Mouse (Mus musculus) limb, embryonic 14.5 days (tissue): ENCODE results near the gene Elavl3. TPM values are rescaled to one million over a fixed set of nuclear protein-coding genes. Genes with fewer than 3 reads are reported as not detected.

Experiments
- ATAC-seq: fragments of 200-750 bp; cut with Nextera tagmentation; 2 replicates; pipeline ENCODE4 v1.8.0; 2017; ENCODE audit warnings: low read depth, moderate number of reproducible peaks, moderate TSS enrichment; ENCODE audit not compliant: low FRiP score
- DNase-seq: peaks from one replicate; pipeline ENCODE4 v3.0.0-alpha.2; 2015; ENCODE audit warnings: low spot score
- H3K27ac ChIP-seq: fragments of 300-500 bp; sonication (generic); replicated peaks from 2 replicates; pipeline ENCODE4 v1.5.1; 2014; ENCODE audit warnings: low read depth, mild to moderate bottlenecking, low read length, moderate library complexity, mixed read lengths
- H3K27me3 ChIP-seq: fragments of 300-500 bp; sonication (generic); 2 replicates; pipeline ENCODE4 v1.6.1; 2014; ENCODE audit warnings: low read length, mixed read lengths; ENCODE audit not compliant: control insufficient read depth, insufficient read depth
- H3K36me3 ChIP-seq: fragments of 300-500 bp; sonication (generic); 2 replicates; pipeline ENCODE4 v1.6.1; 2014; ENCODE audit warnings: mild to moderate bottlenecking, low read length, moderate library complexity, mixed read lengths; ENCODE audit not compliant: control insufficient read depth, insufficient read depth
- H3K4me1 ChIP-seq: fragments of 300-500 bp; sonication (generic); 2 replicates; pipeline ENCODE4 v1.6.1; 2014; ENCODE audit warnings: antibody characterized with exemption, low read length, mixed read lengths; ENCODE audit not compliant: control insufficient read depth, insufficient read depth
- H3K4me2 ChIP-seq: fragments of 300-500 bp; sonication (generic); replicated peaks from 2 replicates; pipeline ENCODE4 v1.6.1; 2014; ENCODE audit warnings: low read depth, mild to moderate bottlenecking, low read length, moderate library complexity; ENCODE audit not compliant: severe bottlenecking
- H3K4me3 ChIP-seq: fragments of 300-500 bp; sonication (generic); replicated peaks from 2 replicates; pipeline ENCODE4 v1.5.1; 2014; ENCODE audit warnings: low read length
- H3K9ac ChIP-seq: fragments of 300-500 bp; sonication (generic); 2 replicates; pipeline ENCODE4 v1.6.1; 2014; ENCODE audit warnings: mild to moderate bottlenecking, low read depth, low read length, moderate library complexity; ENCODE audit not compliant: severe bottlenecking
- H3K9me3 ChIP-seq: fragments of 300-500 bp; sonication (generic); 2 replicates; pipeline ENCODE4 v1.6.1; 2016; ENCODE audit warnings: low read length; ENCODE audit not compliant: control insufficient read depth
- POLR2A ChIP-seq: fragments of 200-500 bp; IDR thresholded peaks from 2 replicates; pipeline ENCODE4 v1.8.0; 2012; ENCODE audit warnings: inconsistent platforms, mild to moderate bottlenecking, moderate library complexity, borderline replicate concordance; ENCODE audit not compliant: insufficient read depth, insufficient read length; ENCODE audit errors: extremely low read depth
- WGBS: fragments of 180-500 bp; shearing (Covaris S2); extraction: QIAGEN DNeasy Blood & Tissue Kit; methylation state at CpG from one replicate; pipeline ENCODE4 v1.1.7; 2014; 5-methylcytosine and 5-hydroxymethylcytosine counted together
- polyA plus RNA-seq, 2 experiments: library from polyadenylated mRNA; depleted of rRNA in 1 of 2; stranded (reverse) in 1 of 2; unstranded in 1 of 2; fragments of >200 nt; fragmentation: Nextera tagmentation in 1 of 2; extraction: Ambion mirVana in 1 of 2; gene quantifications; 2 replicates each; pipeline versions ENCODE4 v1.2.1 to v1.2.3; 2012 to 2014

The Elavl3 gene
- polyA plus RNA-seq, 2 experiments: 0.67 TPM; not detected in 1

- Histone ChIP-seq H3K4me3 (no peak overlapping the region), H3K27ac (no peak overlapping the region), H3K4me1 (no peaks in the 10 kb centered on the region), H3K27me3 (no peaks in the 10 kb centered on the region), H3K9me3 (no peaks in the 10 kb centered on the region), H3K4me2 (no peak overlapping the region), H3K36me3 (no peaks in the 10 kb centered on the region), H3K9ac (no peak overlapping the region)
- WGBS: 87% methylated on average over 5 of the region's 5 CpGs
- ATAC-seq: no peak
- DNase-seq: no peak
- no peak for TF ChIP-seq POLR2A
Measured at GRCm38 (mm10) chr9:21977331-21977730, 74.5 kb downstream of the Elavl3 start.

GRCm38 (mm10) chr9:21976626-21977175, 75.1 kb downstream of the Elavl3 start:
- no peak for TF ChIP-seq POLR2A
- 86% methylated on average over 10 of the region's 10 CpGs for WGBS
- Histone ChIP-seq H3K4me1 (no peaks in the 10 kb centered on the region), H3K36me3 (no peaks in the 10 kb centered on the region), H3K27ac (no peak overlapping the region), H3K27me3 (no peaks in the 10 kb centered on the region), H3K9me3 (no peaks in the 10 kb centered on the region), H3K4me3 (no peak overlapping the region), H3K4me2 (no peak overlapping the region), H3K9ac (no peak overlapping the region)
- DNase-seq (no peak), ATAC-seq (no peak)

- no peak overlapping the region for H3K4me3 ChIP-seq
- no peak for DNase-seq
- 93% methylated on average over 4 of the region's 4 CpGs for WGBS
Measured at GRCm38 (mm10) chr9:21969304-21969703, 82.5 kb downstream of the Elavl3 start.

GRCm38 (mm10) chr9:21968883-21969282, 82.9 kb downstream of the Elavl3 start:
- H3K36me3 ChIP-seq: no peaks in the 10 kb centered on the region
- no peaks in the 10 kb centered on the region for H3K9me3 ChIP-seq
- H3K27ac ChIP-seq: no peak overlapping the region
- no peaks in the 10 kb centered on the region for H3K27me3 ChIP-seq
- ATAC-seq (no peak), DNase-seq (no peak)
- H3K9ac ChIP-seq: no peak overlapping the region
- 42% methylated on average over 6 of the region's 6 CpGs for WGBS
- TF ChIP-seq POLR2A: no peak
- H3K4me3 ChIP-seq: no peak overlapping the region
- H3K4me1 ChIP-seq: no peaks in the 10 kb centered on the region
- H3K4me2 ChIP-seq: no peak overlapping the region

More at GRCm38 (mm10) chr9:21969304-21969703, 82.5 kb downstream of the Elavl3 start:
- Histone ChIP-seq H3K9ac (no peak overlapping the region), H3K4me1 (no peaks in the 10 kb centered on the region), H3K27me3 (no peaks in the 10 kb centered on the region), H3K4me2 (no peak overlapping the region), H3K36me3 (no peaks in the 10 kb centered on the region), H3K27ac (no peak overlapping the region), H3K9me3 (no peaks in the 10 kb centered on the region)
- ATAC-seq: no peak
- no peak for TF ChIP-seq POLR2A

Other genes with a start within 250 kb of the Elavl3 start
- gene Angptl8, start 216.5 kb downstream of the Elavl3 start, polyA plus RNA-seq (2012; rRNA removed): 0.17 TPM in 1 of 2 replicates, not detected in the other
- 0.44 and 1.1 TPM in 2 replicates for gene Angptl8, start 216.5 kb downstream of the Elavl3 start, polyA plus RNA-seq (2014; fragmentation: Nextera tagmentation; extraction: Ambion mirVana)
- 155 and 191 TPM in 2 replicates for gene Dock6, start 199.4 kb downstream of the Elavl3 start, polyA plus RNA-seq (2012; rRNA removed)
- 31.6 and 38.8 TPM in 2 replicates for gene Dock6, start 199.4 kb downstream of the Elavl3 start, polyA plus RNA-seq (2014; fragmentation: Nextera tagmentation; extraction: Ambion mirVana)
- gene Rab3d, start 133.8 kb downstream of the Elavl3 start, polyA plus RNA-seq (2012; rRNA removed): 30.1 and 30.7 TPM in 2 replicates
- gene Rab3d, start 133.8 kb downstream of the Elavl3 start, polyA plus RNA-seq (2014; fragmentation: Nextera tagmentation; extraction: Ambion mirVana): 32.5 and 36.3 TPM in 2 replicates
- 9.6 and 10.8 TPM in 2 replicates for gene Ccdc159, start 124.6 kb downstream of the Elavl3 start, polyA plus RNA-seq (2012; rRNA removed)
- 2.8 and 3.3 TPM in 2 replicates for gene Ccdc159, start 124.6 kb downstream of the Elavl3 start, polyA plus RNA-seq (2014; fragmentation: Nextera tagmentation; extraction: Ambion mirVana)
- 37.4 and 45.3 TPM in 2 replicates for gene Tmem205, start 124.5 kb downstream of the Elavl3 start, polyA plus RNA-seq (2012; rRNA removed)
- gene Tmem205, start 124.5 kb downstream of the Elavl3 start, polyA plus RNA-seq (2014; fragmentation: Nextera tagmentation; extraction: Ambion mirVana): 49.5 and 51.5 TPM in 2 replicates
- 31.7 and 44.2 TPM in 2 replicates for gene Plppr2, start 115.0 kb downstream of the Elavl3 start, polyA plus RNA-seq (2012; rRNA removed)
- gene Plppr2, start 115.0 kb downstream of the Elavl3 start, polyA plus RNA-seq (2014; fragmentation: Nextera tagmentation; extraction: Ambion mirVana): 8.7 and 11.2 TPM in 2 replicates
- 6.5 and 7.0 TPM in 2 replicates for gene Swsap1, start 96.3 kb downstream of the Elavl3 start, polyA plus RNA-seq (2012; rRNA removed)
- gene Swsap1, start 96.3 kb downstream of the Elavl3 start, polyA plus RNA-seq (2014; fragmentation: Nextera tagmentation; extraction: Ambion mirVana): 12.8 TPM in 2 replicates
- 6.7 and 8.0 TPM in 2 replicates for gene Epor, start 88.5 kb downstream of the Elavl3 start, polyA plus RNA-seq (2012; rRNA removed)
- 4.1 and 5.9 TPM in 2 replicates for gene Epor, start 88.5 kb downstream of the Elavl3 start, polyA plus RNA-seq (2014; fragmentation: Nextera tagmentation; extraction: Ambion mirVana)
- gene Rgl3, start 62.6 kb downstream of the Elavl3 start, polyA plus RNA-seq (2012; rRNA removed): 2.9 and 3.2 TPM in 2 replicates
- gene Rgl3, start 62.6 kb downstream of the Elavl3 start, polyA plus RNA-seq (2014; fragmentation: Nextera tagmentation; extraction: Ambion mirVana): 1.1 and 1.5 TPM in 2 replicates
- 1.2 and 1.3 TPM in 2 replicates for gene Ccdc151, start 49.4 kb downstream of the Elavl3 start, polyA plus RNA-seq (2012; rRNA removed)
- 0.37 and 1.2 TPM in 2 replicates for gene Ccdc151, start 49.4 kb downstream of the Elavl3 start, polyA plus RNA-seq (2014; fragmentation: Nextera tagmentation; extraction: Ambion mirVana)
- gene Prkcsh, start 49.2 kb downstream of the Elavl3 start, polyA plus RNA-seq (2012; rRNA removed): 156 and 188 TPM in 2 replicates
- gene Prkcsh, start 49.2 kb downstream of the Elavl3 start, polyA plus RNA-seq (2014; fragmentation: Nextera tagmentation; extraction: Ambion mirVana): 89.0 and 103 TPM in 2 replicates
- 0.28 TPM in 1 of 2 replicates, not detected in the other for gene Gm49318, start 19.2 kb upstream of the Elavl3 start, polyA plus RNA-seq (2012; rRNA removed)
- gene Gm49318, start 19.2 kb upstream of the Elavl3 start, polyA plus RNA-seq (2014; fragmentation: Nextera tagmentation; extraction: Ambion mirVana): not detected in 2 replicates
- 31.2 and 33.7 TPM in 2 replicates for gene Zfp653, start 19.4 kb upstream of the Elavl3 start, polyA plus RNA-seq (2012; rRNA removed)
- 8.1 and 8.7 TPM in 2 replicates for gene Zfp653, start 19.4 kb upstream of the Elavl3 start, polyA plus RNA-seq (2014; fragmentation: Nextera tagmentation; extraction: Ambion mirVana)
- 36.3 and 37.5 TPM in 2 replicates for gene Ecsit, start 33.4 kb upstream of the Elavl3 start, polyA plus RNA-seq (2012; rRNA removed)
- 30.6 and 32.9 TPM in 2 replicates for gene Ecsit, start 33.4 kb upstream of the Elavl3 start, polyA plus RNA-seq (2014; fragmentation: Nextera tagmentation; extraction: Ambion mirVana)
- 2.3 and 3.0 TPM in 2 replicates for gene Cnn1, start 47.2 kb upstream of the Elavl3 start, polyA plus RNA-seq (2012; rRNA removed)
- 3.1 and 4.4 TPM in 2 replicates for gene Cnn1, start 47.2 kb upstream of the Elavl3 start, polyA plus RNA-seq (2014; fragmentation: Nextera tagmentation; extraction: Ambion mirVana)
- gene Elof1, start 65.1 kb upstream of the Elavl3 start, polyA plus RNA-seq (2012; rRNA removed): 145 and 168 TPM in 2 replicates
- gene Elof1, start 65.1 kb upstream of the Elavl3 start, polyA plus RNA-seq (2014; fragmentation: Nextera tagmentation; extraction: Ambion mirVana): 199 and 206 TPM in 2 replicates
- 20.3 and 21.6 TPM in 2 replicates for gene Acp5, start 83.7 kb upstream of the Elavl3 start, polyA plus RNA-seq (2012; rRNA removed)
- 17.0 and 23.6 TPM in 2 replicates for gene Acp5, start 83.7 kb upstream of the Elavl3 start, polyA plus RNA-seq (2014; fragmentation: Nextera tagmentation; extraction: Ambion mirVana)
- 54.5 and 62.4 TPM in 2 replicates for gene Pigyl, start 104.8 kb upstream of the Elavl3 start, polyA plus RNA-seq (2012; rRNA removed)
- 80.9 and 82.4 TPM in 2 replicates for gene Pigyl, start 104.8 kb upstream of the Elavl3 start, polyA plus RNA-seq (2014; fragmentation: Nextera tagmentation; extraction: Ambion mirVana)
- gene Zfp872, start 136.1 kb upstream of the Elavl3 start, polyA plus RNA-seq (2012; rRNA removed): 0.12 and 0.14 TPM in 2 replicates
- 0.33 and 0.51 TPM in 2 replicates for gene Zfp872, start 136.1 kb upstream of the Elavl3 start, polyA plus RNA-seq (2014; fragmentation: Nextera tagmentation; extraction: Ambion mirVana)
- 11.2 and 13.6 TPM in 2 replicates for gene Zfp809, start 173.7 kb upstream of the Elavl3 start, polyA plus RNA-seq (2012; rRNA removed)
- gene Zfp809, start 173.7 kb upstream of the Elavl3 start, polyA plus RNA-seq (2014; fragmentation: Nextera tagmentation; extraction: Ambion mirVana): 19.6 and 19.7 TPM in 2 replicates
- gene Zfp599, start 207.9 kb upstream of the Elavl3 start, polyA plus RNA-seq (2012; rRNA removed): 1.9 and 2.6 TPM in 2 replicates
- gene Zfp599, start 207.9 kb upstream of the Elavl3 start, polyA plus RNA-seq (2014; fragmentation: Nextera tagmentation; extraction: Ambion mirVana): 6.4 and 7.3 TPM in 2 replicates